8 mouse cellular contexts compared by ENCODE assay signal in genomic region chr2:57115864-57116365, GRCm38 (mm10). TPM values are rescaled to one million over a fixed set of nuclear protein-coding genes. Genes with fewer than 3 reads are reported as not detected.
DNase-seq lines count a peak whose midpoint lies in the region; ATAC-seq and TF ChIP-seq lines count a peak whose summit lies in the region.

No protein-coding gene starts in this region.

- WGBS in liver, embryonic 16.5 days (ENCODE audit: insufficient replicate concordance): under 1% methylated on average over 27 of the region's 28 CpGs
- WGBS in neural tube, embryonic 11.5 days: under 1% methylated on average over 27 of the region's 28 CpGs

- peak overlapping the region; percentile 95 for H3K27ac ChIP-seq in MEL (ENCODE audit: control insufficient read depth, low read depth, low read length)
- no peak overlapping the region for H3K27ac ChIP-seq in liver, embryonic 16.5 days (ENCODE audit: low read length)
- H3K27ac ChIP-seq in neural tube, embryonic 11.5 days (ENCODE audit: low read depth, low read length): no peak overlapping the region

- DNase-seq in A20 (ENCODE audit: low read depth, low spot score) (peak; percentile 66), MEL (ENCODE audit: low read depth, low spot score) (peak; percentile 80)
- DNase-seq in cerebellum, adult 9-11 months: peak; percentile 78
- DNase-seq in heart, adult 18-20 months: peak; percentile 53 to 78
- peak; percentile 49 for DNase-seq in kidney, adult 18-20 months
- peak; percentile 64 for DNase-seq in neural tube, embryonic 11.5 days (ENCODE audit: low spot score)
- no peak for DNase-seq in natural killer cell, adult 2 months (ENCODE audit: low spot score in 2 of 2)

- no peaks in the 10 kb centered on the region; the same call in 1 of the 2 replicates for H3K79me2 ChIP-seq in MEL (ENCODE audit: control insufficient read depth, insufficient read depth, low read length, poor library complexity)

- ATAC-seq in liver, embryonic 16.5 days (ENCODE audit: low read depth): peak; percentile 5; the same call in 1 of the 2 replicates
- peak; percentile 7; the same call in 1 of the 2 replicates for ATAC-seq in neural tube, embryonic 11.5 days (ENCODE audit: insufficient read depth, low FRiP score, low TSS enrichment)

- no peak for TF ChIP-seq CTCF in MEL (IDR thresholded peaks at IDR 0.05 in 2 of 3, conservative IDR thresholded peaks at IDR 0.05 in 1 of 3; ENCODE audit: control insufficient read depth in 1 of 3, insufficient read depth in 1 of 3, low read depth in 2 of 3, low read length in 3 of 3, poor library complexity in 1 of 3, severe bottlenecking in 1 of 3)

- H3K27me3 ChIP-seq in MEL (ENCODE audit: control insufficient read depth in 1 of 2, insufficient read depth in 2 of 2, low read length in 2 of 2): no peaks in the 10 kb centered on the region
- H3K27me3 ChIP-seq in liver, embryonic 16.5 days (ENCODE audit: control insufficient read depth, insufficient read depth, low read depth, low read length): peaks cover 51% of the 10 kb centered on the region
- peaks cover 46% of the 10 kb centered on the region for H3K27me3 ChIP-seq in neural tube, embryonic 11.5 days (ENCODE audit: control insufficient read depth, insufficient read depth, low read length)

- H3K4me1 ChIP-seq in MEL (ENCODE audit: control insufficient read depth in 1 of 2, insufficient read depth in 2 of 2, low read length in 2 of 2): peaks cover 3 to 11% of the 10 kb centered on the region in 2 experiments; a peak in 3 of 4 replicates
- peaks cover 13% of the 10 kb centered on the region for H3K4me1 ChIP-seq in liver, embryonic 16.5 days (ENCODE audit: control insufficient read depth, low read depth, low read length)
- peaks cover 13% of the 10 kb centered on the region for H3K4me1 ChIP-seq in neural tube, embryonic 11.5 days (ENCODE audit: control insufficient read depth, insufficient read depth, low read length)

- H3K9ac ChIP-seq in MEL (ENCODE audit: control insufficient read depth, low read depth, low read length, poor library complexity, severe bottlenecking): peak overlapping the region; percentile 78
- H3K9ac ChIP-seq in liver, embryonic 16.5 days (ENCODE audit: low read depth, low read length): peak overlapping the region; percentile 53
- 0 out of 2 replicates have a peak overlapping the region, but pooled peaks have one; percentile 15 for H3K9ac ChIP-seq in neural tube, embryonic 11.5 days (ENCODE audit: low read length)

- TF ChIP-seq EP300 in MEL (IDR thresholded peaks at IDR 0.05; ENCODE audit: low read depth in 1 of 2, low read length in 2 of 2): no peak

- peak overlapping the region; percentile 78 for H3K4me2 ChIP-seq in liver, embryonic 16.5 days (ENCODE audit: low read depth, low read length)
- H3K4me2 ChIP-seq in neural tube, embryonic 11.5 days (ENCODE audit: low read depth): peak overlapping the region; percentile 97

- H3K36me3 ChIP-seq in MEL (ENCODE audit: control insufficient read depth in 1 of 2, insufficient read depth in 2 of 2, low read length in 2 of 2): peaks cover 0 to 8% of the 10 kb centered on the region in 2 experiments; a peak in 2 of 4 replicates
- H3K36me3 ChIP-seq in liver, embryonic 16.5 days (ENCODE audit: control insufficient read depth, insufficient read depth): no peaks in the 10 kb centered on the region
- no peaks in the 10 kb centered on the region for H3K36me3 ChIP-seq in neural tube, embryonic 11.5 days (ENCODE audit: control insufficient read depth, insufficient read depth, low read length)

- no peak for TF ChIP-seq RAD21 in MEL (IDR thresholded peaks at IDR 0.05; ENCODE audit: low read depth, low read length)

- no peak for TF ChIP-seq POLR2A in MEL (IDR thresholded peaks at IDR 0.05; ENCODE audit: control insufficient read depth in 1 of 2, insufficient read depth in 1 of 2, low read depth in 1 of 2, low read length in 2 of 2, poor library complexity in 1 of 2)

- peak overlapping the region; percentile 71 to 79 for H3K4me3 ChIP-seq in MEL (ENCODE audit: control insufficient read depth in 1 of 2, insufficient read depth in 1 of 2, low read depth in 2 of 2, low read length in 2 of 2)
- peak overlapping the region; percentile 69 for H3K4me3 ChIP-seq in liver, embryonic 16.5 days (ENCODE audit: low read depth, low read length)
- H3K4me3 ChIP-seq in neural tube, embryonic 11.5 days (ENCODE audit: low read depth, low read length): peak overlapping the region; percentile 75

- no peaks in the 10 kb centered on the region for H3K9me3 ChIP-seq in MEL (replicated peaks; ENCODE audit: insufficient read depth, low read length)
- H3K9me3 ChIP-seq in liver, embryonic 16.5 days (replicated peaks; ENCODE audit: control insufficient read depth, low read length): no peaks in the 10 kb centered on the region
- H3K9me3 ChIP-seq in neural tube, embryonic 11.5 days (ENCODE audit: control insufficient read depth, low read length): no peaks in the 10 kb centered on the region

TF ChIP-seq in MEL, 35 proteins besides CTCF, POLR2A, EP300 and RAD21:
- TF ChIP-seq ETS1 (IDR thresholded peaks at IDR 0.05; ENCODE audit: low read depth, low read length) (no peak; the same call in 1 of the 2 replicates), E2F4 (IDR thresholded peaks at IDR 0.05; ENCODE audit: borderline replicate concordance, low read depth, low read length) (no peak), ZNF384 (IDR thresholded peaks at IDR 0.05; ENCODE audit: low read depth, low read length) (no peak), NELFE (IDR thresholded peaks at IDR 0.05; ENCODE audit: low read depth, low read length) (0 out of 2 replicates have a peak, but pooled peaks have one; percentile 4), SIN3A (IDR thresholded peaks at IDR 0.05; ENCODE audit: low read length) (peak; percentile 40), MXI1 (IDR thresholded peaks at IDR 0.05; ENCODE audit: low read depth, low read length) (no peak), RCOR1 (IDR thresholded peaks at IDR 0.05; ENCODE audit: low read depth, low read length) (0 out of 2 replicates have a peak, but pooled peaks have one; percentile 9), GATA1 (IDR thresholded peaks at IDR 0.05; ENCODE audit: low read depth, low read length) (no peak), MYC (IDR thresholded peaks at IDR 0.05; ENCODE audit: low read depth, low read length) (peak; percentile 31; the same call in 1 of the 2 replicates), MYB (IDR thresholded peaks at IDR 0.05; ENCODE audit: low read depth, low read length) (no peak), MEF2A (IDR thresholded peaks at IDR 0.05; ENCODE audit: extremely low read depth, insufficient replicate concordance, low read depth, low read length, poor library complexity, severe bottlenecking) (0 out of 2 replicates have a peak, but pooled peaks have one; percentile 5), SMC3 (IDR thresholded peaks at IDR 0.05; ENCODE audit: low read depth, low read length) (no peak), POLR2AphosphoS2 (IDR thresholded peaks at IDR 0.05; ENCODE audit: low read length) (no peak), UBTF (IDR thresholded peaks at IDR 0.05; ENCODE audit: borderline replicate concordance, insufficient read depth, low read depth, low read length) (no peak)
TF ChIP-seq in MEL: peak in this region for 5.

RNA-seq across cellular contexts. Expression of gene Nr4a2, which starts 7.9 kb away (rescaled TPM):
- 0.36 and 2.0 TPM in 2 replicates for total RNA-seq in MEL (2012; rRNA removed)
- 1 to 10 TPM in 1 of 2 experiments, not detected in 1; 2.0 TPM for polyA plus RNA-seq in MEL (2012; ENCODE audit: insufficient read depth in 1 of 2, insufficient read length in 2 of 2, low read depth in 1 of 2, low replicate concordance in 2 of 2, missing spikeins in 1 of 2)
- 1 to 10 TPM; 1.7 TPM for total RNA-seq in heart, adult 18-20 months (2021)
- polyA plus RNA-seq in liver, embryonic 16.5 days (2015; fragmentation: Nextera tagmentation; extraction: Ambion mirVana): 0.25 and 0.31 TPM in 2 replicates
- polyA plus RNA-seq in neural tube, embryonic 11.5 days (2014; fragmentation: Nextera tagmentation; extraction: Ambion mirVana): 6.0 and 6.1 TPM in 2 replicates

Comparison
In these comparisons a context has a peak if more than half of its experiments do, and no peak if none do; other contexts are left out.
1. DNase-seq: peak in A20 (single experiment), MEL (single experiment), cerebellum, adult 9-11 months (single experiment), heart, adult 18-20 months (2 of 2), kidney, adult 18-20 months (single experiment) and neural tube, embryonic 11.5 days (single experiment); none in natural killer cell, adult 2 months (0 of 2).
2. H3K9ac ChIP-seq: peak in every context shown above with its lines; median percentile 78 in MEL; 53 in liver, embryonic 16.5 days; 15 in neural tube, embryonic 11.5 days.
3. Peak in every context shown above with its lines, with median percentiles within 50 percentile points of each other: H3K4me3 ChIP-seq.